Mouse (Mus musculus) liver, embryonic 12.5 days (tissue): ENCODE data around the gene Nfix. TPM values are rescaled to one million over a fixed set of nuclear protein-coding genes. Genes with fewer than 3 reads are reported as not detected.

ENCODE experiments used
- ATAC-seq: fragments of 200-750 bp; cut with Nextera tagmentation; 2 replicates; pipeline ENCODE4 v1.8.0; 2017; ENCODE audit warnings: moderate number of reproducible peaks, mild to moderate bottlenecking, moderate library complexity
- H3K27ac ChIP-seq: fragments of 300-500 bp; sonication (generic); 2 replicates; pipeline ENCODE4 v1.5.1; 2016; ENCODE audit warnings: mild to moderate bottlenecking
- H3K27me3 ChIP-seq: fragments of 300-500 bp; sonication (generic); replicated peaks from 2 replicates; pipeline ENCODE4 v1.6.1; 2016; ENCODE audit warnings: mild to moderate bottlenecking, moderate library complexity
- H3K36me3 ChIP-seq: fragments of 300-500 bp; sonication (generic); 2 replicates; pipeline ENCODE4 v1.6.1; 2016; ENCODE audit warnings: mild to moderate bottlenecking, moderate library complexity
- H3K4me1 ChIP-seq: fragments of 300-500 bp; sonication (generic); 2 replicates; pipeline ENCODE4 v1.6.1; 2016
- H3K4me2 ChIP-seq: fragments of 300-500 bp; sonication (generic); 2 replicates; pipeline ENCODE4 v1.6.1; 2016; ENCODE audit warnings: mild to moderate bottlenecking, moderate library complexity
- H3K4me3 ChIP-seq: fragments of 300-500 bp; sonication (generic); 2 replicates; pipeline ENCODE4 v1.5.1; 2016; ENCODE audit warnings: mild to moderate bottlenecking, moderate library complexity
- H3K9ac ChIP-seq: fragments of 300-500 bp; sonication (generic); 2 replicates; pipeline ENCODE4 v1.6.1; 2016; ENCODE audit warnings: mild to moderate bottlenecking, moderate library complexity
- H3K9me3 ChIP-seq: fragments of 300-500 bp; sonication (generic); replicated peaks from 2 replicates; pipeline ENCODE4 v1.6.1; 2016; ENCODE audit warnings: mild to moderate bottlenecking, moderate library complexity
- WGBS: fragments of 180-500 bp; shearing (Covaris S2); methylation state at CpG from one replicate; pipeline ENCODE4 v1.1.7; 2016; ENCODE audit not compliant: insufficient replicate concordance; 5-methylcytosine and 5-hydroxymethylcytosine counted together
- polyA plus RNA-seq: library from polyadenylated mRNA; unstranded; fragments of >200 nt; fragmentation: Nextera tagmentation; extraction: Ambion mirVana; gene quantifications from 2 replicates; pipeline ENCODE4 v1.2.1, GENCODE M21; 2016

Gene Nfix
- polyA plus RNA-seq, 1 experiment from 2014 or later = 2.8 TPM

DNA sequence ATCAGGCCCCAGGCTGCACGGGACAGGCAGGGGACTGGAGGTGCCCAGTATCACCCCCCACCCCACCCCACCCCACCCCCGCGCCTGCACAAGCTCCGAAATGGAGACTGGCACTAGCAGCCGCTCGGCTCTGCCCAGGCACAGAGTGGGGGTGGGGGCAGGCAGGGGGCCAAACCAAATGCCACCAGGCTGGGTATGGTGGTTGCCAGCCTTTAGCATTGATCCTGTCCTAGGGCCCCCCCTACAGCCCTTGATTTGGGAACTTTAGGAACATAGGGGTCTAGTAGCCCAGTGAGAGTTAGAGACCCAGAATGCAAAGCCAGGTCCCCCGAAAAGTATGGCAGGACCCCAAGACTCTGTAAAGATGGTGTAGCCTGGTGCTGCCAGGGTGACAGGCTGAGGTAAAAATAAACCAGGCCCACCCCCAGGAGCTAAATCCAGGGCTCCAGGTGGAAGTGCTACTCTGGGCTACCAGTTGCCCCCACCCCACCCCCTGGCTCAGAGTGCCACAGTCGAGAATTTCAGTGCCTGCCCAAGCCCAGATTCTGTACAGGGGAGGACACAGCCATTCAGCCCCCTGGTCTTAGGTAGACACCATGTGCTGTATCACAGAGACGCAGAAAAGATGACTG lies 10.2 kb downstream of the Nfix start:
- 72% methylated on average over 9 of the region's 9 CpGs for WGBS
- Histone ChIP-seq H3K27ac (no peak overlapping the region), H3K4me3 (no peak overlapping the region), H3K4me1 (0 out of 2 replicates have a peak, but pooled peaks cover 12% of the 10 kb centered on the region), H3K36me3 (no peaks in the 10 kb centered on the region), H3K9ac (no peak overlapping the region), H3K9me3 (no peaks in the 10 kb centered on the region), H3K4me2 (no peak overlapping the region), H3K27me3 (peaks cover 98% of the 10 kb centered on the region)
- no peak for ATAC-seq

DNA sequence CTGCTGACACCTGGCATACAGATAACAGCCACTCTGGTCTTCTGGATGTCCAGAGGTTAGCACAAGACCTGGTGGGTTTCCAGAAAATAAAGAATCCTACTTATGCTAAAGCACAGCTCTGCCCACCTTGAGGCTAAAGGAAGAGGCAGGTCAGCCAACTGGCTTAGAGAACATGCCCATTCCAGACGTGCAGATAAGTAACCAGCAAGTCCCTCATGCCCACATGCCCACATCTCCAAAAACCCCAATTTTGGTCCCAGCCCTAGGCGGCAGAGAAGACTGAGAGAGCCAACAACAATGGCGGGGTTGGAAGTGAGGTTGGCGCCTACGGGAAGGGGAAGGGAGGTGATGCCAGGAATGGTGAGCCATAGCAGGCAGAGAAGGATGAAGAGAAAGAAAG lies 10.8 kb downstream of the Nfix start:
- Histone ChIP-seq H3K4me1 (0 out of 2 replicates have a peak, but pooled peaks cover 12% of the 10 kb centered on the region), H3K27ac (no peak overlapping the region), H3K4me2 (no peak overlapping the region), H3K4me3 (no peak overlapping the region), H3K27me3 (peaks cover 98% of the 10 kb centered on the region), H3K36me3 (no peaks in the 10 kb centered on the region), H3K9ac (no peak overlapping the region), H3K9me3 (no peaks in the 10 kb centered on the region)
- whole genome bisulfite sequencing = 44% methylated on average over 5 of the region's 5 CpGs
- ATAC-seq = no peak

DNA sequence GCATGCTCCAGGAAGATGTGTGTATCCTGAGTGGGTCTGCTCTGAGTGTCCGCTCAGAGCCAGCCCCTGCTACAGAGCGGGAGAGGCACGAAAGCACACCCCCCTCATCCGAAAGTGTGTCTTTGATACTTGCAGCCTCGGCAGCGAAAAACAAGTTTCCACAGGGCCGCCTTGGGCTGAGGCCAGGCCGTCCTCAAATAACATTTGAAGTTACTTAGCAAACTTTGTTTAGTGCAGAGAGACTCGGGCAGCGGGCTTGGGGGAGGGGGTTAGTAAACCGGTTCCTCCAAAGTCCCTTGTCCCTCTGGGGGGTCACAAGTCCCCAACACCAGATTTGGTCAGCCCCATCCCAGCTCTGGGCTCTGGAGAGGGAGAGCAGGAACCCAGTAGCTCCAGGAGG lies 11.2 kb downstream of the Nfix start:
- ATAC-seq = no peak

DNA sequence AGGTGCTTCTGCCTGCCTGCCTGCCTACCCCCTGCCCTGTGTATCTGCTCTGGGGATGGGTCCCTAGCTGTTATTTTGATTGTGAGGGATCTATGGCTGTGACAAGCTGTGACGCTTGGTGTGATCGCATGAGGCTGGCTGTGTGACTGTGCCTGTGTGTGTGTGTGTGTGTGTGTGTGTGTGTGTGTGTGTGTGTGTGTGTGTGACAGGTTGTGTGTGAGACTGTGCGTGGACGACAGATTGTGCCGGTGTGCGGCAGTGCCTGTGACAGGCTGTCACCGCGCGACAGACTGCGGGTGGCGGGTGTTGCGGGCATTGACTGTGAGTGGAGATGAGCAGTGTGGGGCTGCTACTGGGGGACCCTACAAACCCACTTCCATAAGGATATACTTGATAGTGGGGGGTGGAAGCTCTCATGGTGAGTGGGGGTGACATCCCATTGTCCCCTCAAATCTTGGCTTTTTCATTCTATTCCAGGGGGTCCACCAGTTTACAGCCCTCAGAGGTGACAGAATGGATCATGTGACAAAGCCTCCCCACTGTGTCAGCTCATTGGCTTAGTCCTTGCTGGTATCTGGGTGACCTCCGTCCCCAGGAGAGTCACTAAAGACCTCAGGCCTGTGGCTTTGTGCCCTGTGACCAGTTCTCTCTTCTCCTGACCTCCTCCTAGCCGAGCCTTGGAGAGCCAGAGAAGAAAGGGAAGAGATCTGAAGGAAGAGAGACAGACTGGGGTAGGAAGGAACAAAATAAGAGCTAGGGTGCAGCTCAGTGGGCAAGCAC lies 12.4 kb downstream of the Nfix start:
- Histone ChIP-seq H3K36me3 (no peaks in the 10 kb centered on the region), H3K4me1 (0 out of 2 replicates have a peak, but pooled peaks cover 2% of the 10 kb centered on the region), H3K27me3 (peaks cover 99% of the 10 kb centered on the region), H3K9ac (no peak overlapping the region), H3K4me3 (no peak overlapping the region), H3K9me3 (no peaks in the 10 kb centered on the region), H3K27ac (no peak overlapping the region), H3K4me2 (no peak overlapping the region)
- 14% methylated on average over 14 of the region's 14 CpGs for WGBS
- ATAC-seq = no peak

More for the DNA sequence above, 11.2 kb downstream of the Nfix start:
- peaks cover 98% of the 10 kb centered on the region for H3K27me3 ChIP-seq
- 23% methylated on average over 11 of the region's 11 CpGs for WGBS
- 0 out of 2 replicates have a peak, but pooled peaks cover 10% of the 10 kb centered on the region for H3K4me1 ChIP-seq
- H3K4me3 ChIP-seq = no peak overlapping the region
- no peak overlapping the region for H3K4me2 ChIP-seq
- H3K27ac ChIP-seq = no peak overlapping the region
- H3K9ac ChIP-seq = no peak overlapping the region
- no peaks in the 10 kb centered on the region for H3K36me3 ChIP-seq
- no peaks in the 10 kb centered on the region for H3K9me3 ChIP-seq

GRCm38 (mm10) chr8:84786801-84787467 lies 13.2 kb downstream of the Nfix start:
- no peak overlapping the region for H3K9ac ChIP-seq
- H3K27me3 ChIP-seq = peaks cover 99% of the 10 kb centered on the region
- no peaks in the 10 kb centered on the region for H3K36me3 ChIP-seq
- no peaks in the 10 kb centered on the region for H3K9me3 ChIP-seq
- ATAC-seq = no peak
- 4% methylated on average over 11 of the region's 11 CpGs for WGBS
- 0 out of 2 replicates have a peak, but pooled peaks cover 2% of the 10 kb centered on the region for H3K4me1 ChIP-seq
- no peak overlapping the region for H3K4me2 ChIP-seq
- no peak overlapping the region for H3K27ac ChIP-seq
- no peak overlapping the region for H3K4me3 ChIP-seq

DNA sequence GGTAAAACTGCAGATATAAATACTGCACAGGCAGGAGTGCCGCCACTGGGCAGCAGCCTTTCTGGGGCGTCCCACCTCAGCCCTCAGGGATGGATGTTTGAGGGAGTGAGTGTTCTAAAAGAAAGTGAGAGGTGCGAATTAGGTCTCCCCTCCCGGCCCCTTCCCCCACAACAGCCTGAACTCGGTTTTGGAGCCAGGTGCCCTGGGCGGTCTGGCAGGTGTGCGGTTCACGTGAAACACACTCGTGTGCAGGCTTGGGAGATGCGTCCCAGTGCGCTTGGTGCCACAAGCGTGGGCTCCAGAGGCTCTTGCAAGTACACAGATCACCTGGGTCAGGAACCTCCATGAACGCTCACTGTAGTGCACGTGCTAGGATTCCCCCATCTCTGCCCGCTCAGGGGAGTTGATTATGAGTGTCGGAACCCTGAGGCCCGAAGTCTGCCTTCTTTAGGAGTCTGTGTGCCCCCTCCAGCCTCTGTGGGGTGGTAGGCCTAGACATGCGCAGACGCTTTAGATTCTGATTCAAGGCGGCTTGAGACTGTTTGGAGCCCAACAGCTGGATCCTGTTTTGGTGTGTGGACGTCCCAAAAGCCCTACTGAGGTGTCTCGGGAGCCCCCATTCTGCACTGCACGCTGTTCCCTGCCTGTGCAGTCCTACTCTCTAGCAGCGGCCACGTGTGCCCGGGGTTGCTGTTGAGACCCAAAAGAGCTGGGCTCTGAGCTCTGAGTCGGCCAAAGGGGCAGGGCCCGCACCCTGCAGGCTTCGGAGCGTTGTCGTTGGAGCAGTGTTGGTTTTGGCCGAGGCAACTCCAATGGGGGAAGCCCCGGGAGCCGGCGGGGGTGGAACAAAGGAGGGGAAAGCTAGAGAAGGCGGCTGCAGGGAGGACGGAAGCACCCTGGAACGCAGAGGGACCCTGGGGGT lies 14.1 kb downstream of the Nfix start:
- WGBS = 4% methylated on average over 38 of the region's 38 CpGs
- no peak overlapping the region for H3K4me3 ChIP-seq
- 0 out of 2 replicates have a peak, but pooled peaks cover 2% of the 10 kb centered on the region for H3K4me1 ChIP-seq
- H3K27ac ChIP-seq = no peak overlapping the region
- no peak overlapping the region for H3K9ac ChIP-seq
- H3K36me3 ChIP-seq = no peaks in the 10 kb centered on the region
- no peaks in the 10 kb centered on the region for H3K9me3 ChIP-seq
- H3K4me2 ChIP-seq = no peak overlapping the region
- ATAC-seq = no peak
- H3K27me3 ChIP-seq = peaks cover 100% of the 10 kb centered on the region

GRCm38 (mm10) chr8:84785506-84785755 lies 14.7 kb downstream of the Nfix start:
- 6% methylated on average over 11 of the region's 11 CpGs for WGBS
- Histone ChIP-seq H3K27ac (no peak overlapping the region), H3K4me1 (no peaks in the 10 kb centered on the region), H3K9ac (no peak overlapping the region), H3K4me3 (no peak overlapping the region), H3K27me3 (peaks cover 100% of the 10 kb centered on the region), H3K4me2 (no peak overlapping the region), H3K36me3 (no peaks in the 10 kb centered on the region), H3K9me3 (no peaks in the 10 kb centered on the region)
- ATAC-seq = no peak

GRCm38 (mm10) chr8:84784681-84785505 lies 15.3 kb downstream of the Nfix start:
- H3K4me3 ChIP-seq = no peak overlapping the region

GRCm38 (mm10) chr8:84783919-84784581 lies 16.1 kb downstream of the Nfix start:
- Histone ChIP-seq H3K4me2 (no peak overlapping the region), H3K27me3 (peaks cover 100% of the 10 kb centered on the region), H3K4me3 (no peak overlapping the region), H3K9me3 (no peaks in the 10 kb centered on the region), H3K4me1 (no peaks in the 10 kb centered on the region), H3K9ac (no peak overlapping the region), H3K36me3 (no peaks in the 10 kb centered on the region), H3K27ac (no peak overlapping the region)
- no peak for ATAC-seq
- 3% methylated on average over 33 of the region's 33 CpGs for WGBS

More at GRCm38 (mm10) chr8:84784681-84785505, 15.3 kb downstream of the Nfix start:
- no peak overlapping the region for H3K27ac ChIP-seq
- H3K36me3 ChIP-seq = no peaks in the 10 kb centered on the region
- no peak overlapping the region for H3K9ac ChIP-seq
- peaks cover 100% of the 10 kb centered on the region for H3K27me3 ChIP-seq
- no peak for ATAC-seq
- no peaks in the 10 kb centered on the region for H3K9me3 ChIP-seq
- WGBS = 2% methylated on average over 48 of the region's 48 CpGs
- no peak overlapping the region for H3K4me2 ChIP-seq
- H3K4me1 ChIP-seq = no peaks in the 10 kb centered on the region

GRCm38 (mm10) chr8:84783198-84783918 lies 16.8 kb downstream of the Nfix start:
- WGBS = 6% methylated on average over 11 of the region's 11 CpGs
- Histone ChIP-seq H3K36me3 (no peaks in the 10 kb centered on the region), H3K4me2 (no peak overlapping the region), H3K4me1 (no peaks in the 10 kb centered on the region), H3K4me3 (no peak overlapping the region), H3K27ac (no peak overlapping the region), H3K27me3 (peaks cover 100% of the 10 kb centered on the region), H3K9ac (no peak overlapping the region), H3K9me3 (no peaks in the 10 kb centered on the region)
- ATAC-seq = no peak
